Mouse (Mus musculus) left cerebral cortex, adult 9 months (tissue): ENCODE results near the gene Rad17.

ENCODE experiments used
- DNase-seq, 2 experiments: peaks; one replicate each; pipeline ENCODE4 v3.0.0; 2022; ENCODE audit warnings: low spot score in 2 of 2

Rad17 gene

DNA sequence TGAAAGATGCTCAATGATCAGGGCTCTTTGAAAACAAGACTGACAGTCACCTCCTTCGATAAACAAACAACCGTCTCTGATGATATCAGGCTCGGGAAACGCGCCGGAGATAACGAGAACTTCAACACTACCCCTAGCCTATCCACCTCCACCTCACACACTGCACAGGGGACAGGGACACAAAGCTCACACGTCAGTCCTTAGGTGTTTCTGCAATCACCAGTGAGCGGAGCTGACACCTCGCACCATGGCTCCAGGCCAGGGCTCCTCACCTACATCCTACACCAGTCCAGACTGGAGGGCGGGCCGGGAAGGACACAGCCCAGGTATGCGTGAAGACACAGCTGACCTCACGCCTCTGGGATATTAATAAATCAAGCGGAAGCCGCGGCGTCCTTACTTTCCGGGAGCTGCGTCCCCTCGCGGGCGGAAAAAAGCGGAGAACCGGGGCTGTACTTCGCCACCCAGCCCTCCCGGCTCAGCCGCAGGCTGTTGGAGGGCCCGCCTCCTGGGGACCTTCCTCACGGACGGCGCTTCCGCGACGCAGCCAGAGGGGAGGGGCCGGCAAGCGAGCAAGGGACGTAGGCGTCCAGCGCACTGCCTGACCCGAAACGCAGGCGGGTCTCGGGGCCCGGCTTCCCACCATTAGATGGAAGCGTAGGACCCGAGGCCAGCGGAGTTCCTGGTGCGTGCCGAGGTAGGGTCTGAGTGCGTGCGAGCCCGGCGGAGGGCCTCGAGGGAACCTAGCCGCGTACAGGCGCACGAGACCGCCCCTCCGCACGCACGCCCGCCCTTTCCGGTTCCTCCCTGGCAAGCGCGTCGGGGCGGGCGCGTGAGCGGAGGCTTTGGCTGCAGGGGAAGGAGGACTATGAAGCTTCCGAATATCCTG lies at the start of gene Rad17, which contains the start of gene Ak6:
TSS of gene Rad17 (minus strand) at position 502 of the 889 bp plus-strand sequence.
TSS of gene Ak6 (plus strand) at position 430 of the 889 bp plus-strand sequence.
- peak; percentile 82 to 92 for DNase-seq

DNA sequence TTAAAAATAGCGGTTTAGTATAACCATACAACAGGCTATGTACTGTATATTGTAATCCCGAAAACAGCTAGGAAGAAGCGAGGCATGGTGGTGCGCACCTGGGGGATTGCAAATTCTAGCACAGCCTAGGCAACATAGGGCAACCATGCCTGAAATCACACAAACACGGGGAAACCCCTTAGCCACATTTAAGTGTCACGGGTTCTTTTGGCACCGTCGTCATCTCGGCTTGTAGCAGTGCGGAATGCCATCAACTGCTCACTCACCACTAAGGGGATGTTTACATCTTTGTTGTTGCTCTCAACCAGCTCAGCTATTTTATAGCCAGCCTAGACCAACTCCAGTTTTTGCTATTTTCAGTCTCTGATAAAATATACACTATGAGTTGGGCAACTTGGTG lies 48.0 kb upstream of the Rad17 start:
- no peak for DNase-seq

DNA sequence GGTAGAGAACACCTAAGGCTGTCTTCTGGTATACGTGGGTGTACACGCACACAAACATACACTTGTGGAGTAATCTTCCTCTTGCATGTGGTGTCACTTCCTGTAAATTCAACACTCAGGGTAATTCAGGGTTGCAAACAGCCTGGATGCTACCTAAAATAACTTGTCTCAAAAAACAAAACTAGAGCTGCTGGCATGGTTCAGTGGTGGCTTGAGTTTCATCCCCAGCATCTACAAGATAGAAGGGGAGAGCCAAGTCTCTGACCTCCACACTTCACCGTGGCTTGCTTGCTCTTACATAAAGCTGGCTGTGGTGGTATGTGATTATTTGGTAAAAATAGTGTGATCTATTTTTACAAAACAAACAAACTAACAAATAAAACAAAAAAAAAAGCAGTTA lies 46.7 kb upstream of the Rad17 start:
- DNase-seq: no peak

DNA sequence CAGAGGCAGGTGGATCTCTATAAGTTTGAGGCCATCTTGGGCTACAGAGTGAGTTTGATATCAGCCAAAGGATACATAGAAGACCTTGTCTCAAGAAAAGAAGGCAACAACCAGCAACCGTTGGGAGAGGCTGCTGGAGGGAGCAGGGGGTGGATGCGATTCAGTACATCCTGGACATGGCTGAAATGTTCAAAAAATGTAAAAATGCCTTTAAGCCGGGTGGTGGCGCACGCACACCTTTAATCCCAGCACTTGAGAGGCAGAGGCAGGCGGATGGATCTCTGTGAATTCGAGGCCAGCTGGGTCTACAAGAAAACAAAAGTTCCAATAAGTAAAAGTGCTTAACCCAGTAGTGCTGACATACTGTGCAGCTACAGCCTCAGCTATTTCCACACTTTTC lies 36.7 kb upstream of the Rad17 start:
- DNase-seq: no peak

DNA sequence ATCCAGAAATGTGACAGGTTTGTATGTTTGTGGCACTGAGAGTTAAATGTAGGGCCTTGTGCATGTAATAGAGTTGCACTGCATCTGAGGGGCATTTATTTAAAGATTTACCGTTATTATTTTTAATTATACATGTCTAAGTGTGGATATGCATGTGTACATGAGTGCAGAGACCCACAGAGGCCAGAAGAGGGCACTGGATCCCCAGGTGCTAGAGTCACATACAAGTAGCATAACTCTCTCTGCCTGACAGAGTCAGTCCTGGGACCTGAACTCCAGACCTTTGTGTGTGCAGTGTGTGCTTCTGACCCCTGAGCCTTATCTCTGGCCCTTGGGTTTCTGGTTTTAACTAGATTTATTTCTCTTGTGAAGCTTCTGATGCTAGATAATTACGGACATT lies 33.5 kb upstream of the Rad17 start:
- DNase-seq: no peak

DNA sequence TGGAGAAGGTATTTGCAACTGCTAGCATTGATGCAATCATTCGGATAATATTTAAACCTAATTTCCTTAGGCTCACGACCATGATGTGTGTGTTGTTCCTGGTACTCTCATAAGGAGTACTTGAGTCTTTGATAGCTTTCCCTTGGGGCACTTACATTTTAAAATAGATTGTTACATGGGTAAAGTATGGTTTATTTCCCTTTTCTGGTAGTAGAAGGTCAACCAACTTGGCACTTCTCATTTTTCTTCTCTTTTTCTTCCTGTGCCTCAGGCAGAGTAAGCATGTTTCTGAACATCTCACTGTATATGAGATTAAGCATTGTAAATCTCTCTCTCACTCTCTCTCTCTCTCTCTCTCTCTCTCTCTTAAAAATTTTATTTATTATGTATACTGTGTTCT lies 32.0 kb upstream of the Rad17 start:
- no peak for DNase-seq

DNA sequence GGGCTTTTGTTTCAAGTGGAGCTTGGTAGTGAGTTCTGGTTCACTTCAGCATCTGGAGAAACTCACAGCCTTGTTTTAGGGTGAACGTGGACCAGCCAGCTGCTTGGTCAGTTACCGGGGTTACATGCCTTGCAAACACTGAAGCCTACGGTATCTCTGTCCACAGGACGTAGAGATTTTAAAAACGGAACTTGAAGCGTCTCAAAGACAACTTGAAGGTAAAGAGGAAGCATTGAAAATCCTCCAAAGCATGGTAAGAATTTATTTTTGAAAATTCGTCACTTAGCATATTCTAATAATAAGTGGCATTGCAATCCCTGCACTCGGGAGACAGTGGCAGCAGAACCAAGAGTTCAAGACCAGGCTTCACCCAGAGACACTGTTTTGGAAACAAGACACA lies 30.8 kb upstream of the Rad17 start:
- DNase-seq: no peak

DNA sequence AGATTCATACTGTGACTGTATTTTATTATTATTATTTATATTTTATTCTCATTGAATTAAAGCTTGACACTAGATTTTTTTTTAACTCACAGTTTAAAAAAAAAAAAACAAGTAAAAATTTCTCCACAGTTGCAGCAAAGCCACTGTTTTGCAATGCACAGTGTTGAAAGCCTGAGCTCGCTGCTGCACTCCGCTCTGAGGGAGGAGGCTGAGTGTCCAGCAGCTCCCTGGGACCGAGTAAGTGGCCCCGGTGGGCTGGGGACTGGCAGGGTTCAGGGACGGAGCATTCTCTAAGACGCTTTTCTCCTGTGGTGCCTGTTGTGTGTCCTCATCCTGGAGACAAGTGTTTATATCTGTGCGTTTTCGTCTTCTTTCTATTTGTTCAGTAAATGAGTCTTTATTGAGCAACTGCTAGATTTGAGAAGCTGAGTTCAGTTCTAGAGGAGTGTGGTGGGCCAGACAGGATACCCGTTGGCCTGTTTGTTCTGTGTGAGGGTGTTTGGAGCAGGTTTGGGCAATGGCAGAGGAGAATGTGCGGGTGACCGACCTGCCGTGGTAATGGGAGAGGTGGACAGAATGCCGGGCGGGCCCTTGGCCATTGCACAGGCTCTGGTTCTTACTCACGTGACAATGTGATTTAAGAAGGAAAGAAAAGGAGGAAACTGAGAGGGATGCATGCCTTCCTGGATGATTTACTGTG lies 25.2 kb upstream of the Rad17 start:
- DNase-seq: no peak

DNA sequence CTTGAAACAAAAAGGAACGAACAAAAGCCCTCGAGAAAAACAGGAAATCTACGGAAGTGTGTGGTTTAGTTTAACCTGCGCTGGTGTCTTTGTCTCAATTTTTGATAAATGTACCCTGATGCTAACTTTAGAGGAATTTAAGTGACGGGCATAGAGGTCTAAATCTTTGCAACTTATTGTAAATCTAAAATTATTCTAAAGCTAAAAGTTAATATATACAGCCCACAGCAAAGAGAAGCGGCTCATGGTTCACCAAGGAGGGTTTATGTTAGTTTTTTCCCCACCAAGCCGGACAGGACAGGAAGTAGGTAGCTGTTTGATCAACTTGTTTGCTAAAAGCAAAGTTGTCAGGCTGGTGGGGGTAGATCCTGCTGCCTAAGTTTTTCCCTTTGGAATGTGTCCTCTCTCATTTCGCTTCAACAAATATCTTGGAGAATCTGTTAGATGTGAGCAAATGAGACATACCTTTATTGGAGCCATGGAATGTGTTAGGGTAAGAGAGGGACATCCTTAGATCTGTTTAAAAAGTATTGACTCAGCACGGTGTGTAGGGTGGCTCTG lies 19.4 kb upstream of the Rad17 start:
- no peak for DNase-seq

DNA sequence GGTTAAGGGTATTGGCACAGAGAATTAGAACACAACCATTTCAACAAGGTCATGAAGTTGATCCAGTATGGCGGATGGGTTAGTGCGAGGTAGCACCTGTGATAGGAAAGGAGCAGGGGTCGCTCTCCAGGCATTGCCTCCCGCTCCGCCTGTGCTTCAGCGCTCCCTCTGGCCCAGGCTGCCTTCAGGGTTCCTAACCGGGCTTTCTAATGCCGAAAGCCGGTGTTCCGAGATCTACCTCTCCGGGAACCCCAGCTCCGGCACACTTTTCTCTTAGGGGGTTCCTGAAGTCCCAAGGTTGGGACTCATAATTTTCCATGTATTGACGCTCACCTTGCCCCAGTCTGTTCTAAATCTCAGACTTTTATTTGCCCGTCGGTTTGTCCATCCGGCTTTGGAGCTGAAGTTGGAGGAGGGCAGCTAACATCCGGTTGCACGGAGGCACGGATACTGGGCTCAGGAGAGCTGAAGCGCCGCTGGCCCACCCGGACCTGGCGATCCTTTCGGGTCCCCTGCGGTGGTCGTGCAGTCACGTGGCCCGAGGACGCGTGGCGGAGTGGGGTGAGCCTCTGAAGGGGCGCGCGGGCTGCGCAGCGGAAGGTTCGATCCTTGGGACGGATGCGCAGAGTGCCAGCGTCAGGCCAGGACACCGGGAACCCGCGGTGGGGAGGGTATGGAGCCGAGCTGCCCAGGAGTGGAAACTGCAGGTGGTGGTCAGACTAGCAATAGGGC lies 18.6 kb upstream of the Rad17 start, which contains the start of gene Ccdc125:
TSS of gene Ccdc125 (plus strand) at position 427 of the 732 bp plus-strand sequence.
- no peak for DNase-seq

DNA sequence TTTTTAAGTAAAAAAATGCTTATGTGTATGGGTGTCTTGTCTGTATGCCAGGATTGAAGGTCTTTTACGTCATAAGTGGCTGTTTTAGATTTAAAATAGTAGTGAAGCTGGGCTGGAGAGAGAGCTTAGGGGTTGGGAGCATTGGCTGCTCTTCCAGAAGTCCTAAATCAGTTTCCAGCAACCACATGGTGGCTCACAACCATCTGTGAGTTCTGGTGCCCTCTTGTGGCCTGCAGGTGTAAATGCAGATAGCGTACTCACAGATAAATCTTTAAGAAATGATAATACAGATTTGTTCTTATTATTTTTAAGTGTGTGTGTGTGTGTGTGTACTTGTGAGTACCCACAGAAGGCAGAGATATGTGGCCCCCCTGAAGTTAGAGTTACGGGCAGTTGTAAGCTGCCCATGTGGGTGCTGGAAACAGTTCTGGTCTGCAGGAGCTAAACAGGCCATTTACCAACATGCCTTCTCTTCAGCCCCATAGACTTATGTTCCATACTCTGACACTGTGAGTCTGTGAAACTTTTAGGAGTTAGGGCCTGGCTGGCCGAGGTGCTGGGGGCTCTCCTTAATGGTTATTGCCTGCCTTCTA lies 9.1 kb upstream of the Rad17 start:
- peak in 1 of 2 experiments; percentile 33 for DNase-seq

DNA sequence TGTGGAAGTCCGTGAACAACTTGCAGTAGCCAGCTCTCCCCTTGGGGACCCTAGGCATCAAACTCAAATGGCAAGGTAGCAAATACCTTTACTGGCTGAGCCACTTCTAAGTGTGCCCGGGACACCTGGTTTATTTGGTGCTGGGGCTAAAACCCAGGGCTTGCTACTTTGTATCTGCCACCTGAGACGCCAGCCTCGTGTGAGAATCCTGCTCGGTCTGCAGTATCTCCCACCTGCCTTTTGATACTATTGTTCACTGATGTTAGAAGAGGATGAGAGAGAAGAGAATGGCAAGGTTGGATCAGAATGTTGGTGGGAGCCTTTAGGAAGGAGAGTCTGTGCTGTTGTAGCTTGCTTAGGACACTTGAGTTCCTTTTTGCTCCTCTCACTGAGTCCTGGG lies 7.2 kb upstream of the Rad17 start:
- DNase-seq: no peak

DNA sequence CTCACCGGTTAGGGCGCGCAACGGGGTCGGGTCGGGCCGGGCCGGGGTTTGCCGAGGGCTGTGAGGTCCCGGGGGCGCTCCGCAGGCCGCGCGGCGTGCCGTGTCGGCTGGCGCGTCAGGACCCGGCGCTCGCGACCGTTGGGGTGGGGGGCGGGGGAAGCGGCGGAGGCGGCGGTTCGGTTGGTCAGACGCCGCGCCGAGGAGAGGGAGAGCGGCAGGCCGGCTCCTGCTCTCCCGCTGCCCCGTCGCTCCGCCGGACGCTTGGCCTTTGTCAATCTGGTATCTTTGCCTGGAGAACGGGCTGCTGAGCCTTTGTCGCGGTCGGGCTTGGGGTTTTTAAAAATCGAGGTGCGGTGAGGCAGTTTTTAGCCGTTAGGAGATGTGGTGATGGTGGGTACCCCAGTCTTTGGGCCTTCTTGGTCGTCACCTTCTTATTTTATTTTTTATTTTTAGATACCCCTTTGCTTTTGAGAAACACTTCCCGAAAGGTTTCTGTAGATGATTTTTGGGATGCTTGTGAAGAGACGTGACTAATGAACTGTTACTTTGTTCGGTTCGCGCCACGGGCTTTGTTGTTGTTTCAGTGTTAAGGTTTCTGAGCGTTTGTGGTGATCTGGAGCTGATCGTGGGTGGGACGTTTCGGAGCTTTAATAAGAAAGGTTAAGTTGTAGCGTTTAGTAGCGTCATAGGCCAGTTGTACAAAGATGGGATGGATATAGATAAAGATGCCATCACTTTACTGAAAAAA lies 762 bp upstream of the Rad17 start, which contains the start of gene Taf9:
TSS of gene Taf9 (plus strand) at position 141 of the 748 bp plus-strand sequence.
- no peak for DNase-seq

DNA sequence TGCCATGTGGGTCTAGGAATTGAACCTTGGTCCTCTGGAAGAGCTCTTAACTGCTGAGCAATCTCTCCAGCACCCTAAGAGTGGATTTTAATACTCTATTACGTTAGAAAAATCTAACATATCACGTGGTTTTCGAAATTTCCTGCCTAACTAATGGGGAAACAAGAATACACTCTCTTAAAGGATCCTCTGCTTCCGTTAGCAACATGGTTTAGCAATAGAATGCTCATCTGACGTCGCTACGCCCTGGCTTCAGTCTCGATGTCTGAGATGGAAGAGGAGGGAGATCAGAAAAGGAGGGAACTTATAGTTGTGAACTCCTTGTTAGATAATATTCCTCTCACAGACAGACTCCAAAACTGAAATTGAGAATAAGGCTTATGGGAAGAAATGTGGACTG lies 2.6 kb downstream of the Rad17 start:
- no peak for DNase-seq

DNA sequence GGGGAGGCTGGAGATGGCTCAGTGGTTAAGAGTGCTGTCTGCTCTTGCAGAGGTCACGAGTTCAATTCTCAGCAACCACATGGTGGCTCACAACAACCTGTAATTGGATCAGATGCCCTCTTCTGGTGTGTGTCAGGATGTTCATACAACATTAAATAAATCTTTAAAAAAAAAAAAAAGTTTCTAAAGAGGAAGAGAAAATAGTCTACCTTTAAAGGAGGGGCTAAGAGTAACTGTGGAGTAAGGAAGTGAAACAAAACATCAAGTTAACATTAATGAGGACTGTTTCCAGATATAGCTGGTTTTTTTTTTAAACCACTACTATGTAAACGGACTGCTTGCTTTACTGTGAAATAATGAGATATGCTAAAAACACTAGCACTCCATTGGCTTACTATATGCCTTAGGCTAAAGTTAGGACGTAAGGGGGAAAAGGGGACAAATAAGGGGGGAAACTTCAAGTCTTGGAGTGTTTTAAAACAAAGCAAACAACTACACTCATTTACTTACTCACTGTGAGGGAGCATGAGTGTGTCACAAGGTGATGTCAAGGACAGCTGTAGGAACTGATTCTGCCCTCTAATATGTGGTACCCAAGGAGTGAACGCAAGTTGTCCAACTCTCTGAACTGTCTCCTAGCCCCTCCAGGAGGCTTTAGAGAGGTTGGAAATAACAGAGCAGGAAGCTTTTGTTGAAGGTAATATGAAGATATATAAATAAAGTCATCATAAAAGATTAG lies 8.2 kb downstream of the Rad17 start:
- no peak for DNase-seq

DNA sequence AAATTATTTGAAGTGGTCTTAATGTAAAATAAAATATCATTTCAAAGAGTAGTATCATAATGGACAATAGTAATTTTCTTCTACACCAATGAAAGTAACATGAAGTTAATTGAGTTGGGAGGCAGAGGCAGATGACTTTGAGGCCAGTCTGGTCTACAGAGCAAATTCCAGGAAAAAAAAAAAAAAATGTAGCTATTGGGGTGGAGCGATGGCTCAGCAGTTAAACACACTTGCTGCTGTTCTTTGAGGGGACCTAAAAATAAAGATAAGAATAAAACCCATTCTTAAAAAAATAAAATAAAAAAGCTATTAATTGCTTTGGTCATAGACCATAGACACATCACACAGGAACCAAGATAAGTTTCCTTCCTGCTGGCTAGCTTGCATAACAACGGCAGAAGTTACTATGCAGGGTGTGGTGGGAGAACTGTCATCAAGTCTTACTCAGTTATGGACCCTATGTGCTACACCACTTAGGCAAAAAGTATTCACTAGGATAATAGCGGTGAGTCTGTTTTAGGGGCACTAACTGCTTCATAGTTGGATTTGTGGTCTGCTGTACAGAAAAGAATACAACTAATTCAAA lies 16.7 kb downstream of the Rad17 start:
- no peak for DNase-seq

DNA sequence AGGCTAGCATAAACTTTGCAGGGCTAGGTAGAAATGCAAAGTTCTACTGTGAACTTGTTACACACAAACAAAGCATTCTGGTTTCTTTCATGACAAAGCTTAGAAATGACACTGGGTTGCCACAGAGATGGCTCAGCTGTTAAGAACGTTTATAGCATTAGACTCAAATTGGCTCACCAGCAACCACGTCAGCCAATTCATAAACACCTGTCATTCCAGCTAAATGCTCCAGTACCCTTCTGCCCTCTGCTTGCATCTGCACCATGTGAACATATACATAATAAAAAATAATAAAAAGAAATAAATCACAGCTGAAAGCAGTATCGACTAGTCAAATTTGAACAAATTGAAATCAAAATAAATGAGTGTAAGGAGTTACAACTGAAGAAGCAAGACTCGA lies 28.6 kb downstream of the Rad17 start:
- DNase-seq: no peak

DNA sequence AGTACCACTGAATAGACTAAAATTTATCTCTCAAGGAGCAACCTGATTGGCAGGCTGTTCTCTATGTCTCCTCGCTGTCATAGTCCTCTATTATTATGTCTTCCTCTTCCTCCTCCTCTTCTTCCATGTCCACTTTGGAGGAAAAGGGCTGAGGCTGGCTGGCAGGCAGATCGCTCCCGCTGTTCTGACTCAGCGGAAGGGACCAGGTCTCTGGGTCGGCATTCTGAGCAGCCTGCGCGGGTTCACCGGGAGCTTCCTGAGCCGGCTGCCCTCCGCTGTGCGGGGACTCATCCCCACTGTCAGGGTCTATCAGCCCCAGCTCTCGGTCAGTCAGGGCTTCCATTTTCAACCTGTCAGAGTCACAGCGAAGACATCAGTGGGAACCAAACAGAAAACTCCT lies 33.3 kb downstream of the Rad17 start:
- DNase-seq: no peak
